Mouse (Mus musculus) liver, postnatal 0 days (tissue): ENCODE data around the gene Nav2.

Experiments
- CTCF ChIP-seq: sonication (generic); IDR thresholded peaks from 2 replicates; pipeline ENCODE4 v1.5.1; 2016; ENCODE audit warnings: antibody characterized with exemption, low read depth
- EP300 ChIP-seq: IDR thresholded peaks from 2 replicates; pipeline ENCODE4 v1.6.1; 2016; ENCODE audit warnings: antibody characterized with exemption, low read depth, mild to moderate bottlenecking

DNA sequence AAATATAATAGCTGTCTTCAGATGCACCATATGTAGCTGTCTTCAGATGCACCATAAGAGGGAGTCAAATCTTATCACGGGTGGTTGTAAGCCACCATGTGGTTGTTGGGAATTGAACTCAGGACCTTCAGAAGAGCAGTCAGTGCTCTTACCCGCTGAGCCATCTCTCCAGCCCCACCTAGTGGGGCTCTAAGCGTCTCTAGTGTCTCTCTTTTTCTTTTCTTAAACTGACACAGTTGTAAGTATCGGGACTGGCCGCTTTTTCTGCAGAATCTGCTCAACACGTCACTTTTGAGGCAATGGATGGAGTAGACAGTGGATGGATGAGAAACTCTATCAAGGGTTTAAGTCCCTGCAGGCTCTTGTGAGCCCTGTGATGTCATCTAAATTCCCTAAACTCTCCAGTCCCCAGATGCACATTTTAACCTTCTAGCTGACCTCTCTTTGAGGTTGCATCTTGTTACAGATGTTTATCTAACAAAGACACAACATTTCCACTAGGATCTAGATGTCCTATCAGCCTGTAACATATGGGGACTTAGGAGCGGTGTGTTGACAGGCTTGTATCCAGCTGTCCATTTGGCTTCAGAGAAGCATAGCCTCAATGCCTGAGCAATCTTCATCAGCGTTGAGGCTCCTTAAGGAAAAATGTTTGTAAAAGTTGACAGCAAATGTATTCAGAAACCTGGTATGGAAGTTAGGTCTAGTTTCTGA lies 560.1 kb downstream of the Nav2 start:
- no peak for TF ChIP-seq EP300
- TF ChIP-seq CTCF, result no peak
